Mouse (Mus musculus): ENCODE results near the gene Dusp14. TPM values are rescaled to one million over a fixed set of nuclear protein-coding genes. Genes with fewer than 3 reads are reported as not detected.

Gene Dusp14
- total RNA-seq, 2 experiments from 2014 or later, result not detected

DNA sequence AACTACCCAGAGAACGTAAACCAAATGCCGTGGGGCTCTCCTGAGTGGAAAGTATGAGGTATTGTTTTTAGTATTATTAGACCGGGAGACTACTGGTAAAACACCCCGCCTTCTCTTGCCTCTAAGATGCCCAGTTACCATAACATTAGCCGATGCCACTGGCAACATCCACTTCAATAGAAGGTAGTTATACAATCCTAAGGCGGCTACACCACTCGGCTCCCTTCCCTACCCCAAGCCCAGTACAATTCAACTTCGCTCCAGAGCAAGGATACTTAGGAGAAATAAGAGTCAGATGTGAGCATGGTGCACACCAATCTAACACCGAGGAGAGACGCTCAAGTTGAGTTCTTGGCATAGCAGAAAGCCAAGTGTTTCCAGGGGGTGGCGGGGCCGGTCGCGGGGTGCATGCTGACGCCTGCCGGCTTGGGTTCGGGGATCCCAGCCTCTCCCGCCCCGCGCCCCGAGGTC lies 1.3 kb downstream of the Dusp14 start:
- no peak; the same call in 1 of the 2 replicates for ATAC-seq (replicated peaks; ENCODE audit: poor library complexity)

DNA sequence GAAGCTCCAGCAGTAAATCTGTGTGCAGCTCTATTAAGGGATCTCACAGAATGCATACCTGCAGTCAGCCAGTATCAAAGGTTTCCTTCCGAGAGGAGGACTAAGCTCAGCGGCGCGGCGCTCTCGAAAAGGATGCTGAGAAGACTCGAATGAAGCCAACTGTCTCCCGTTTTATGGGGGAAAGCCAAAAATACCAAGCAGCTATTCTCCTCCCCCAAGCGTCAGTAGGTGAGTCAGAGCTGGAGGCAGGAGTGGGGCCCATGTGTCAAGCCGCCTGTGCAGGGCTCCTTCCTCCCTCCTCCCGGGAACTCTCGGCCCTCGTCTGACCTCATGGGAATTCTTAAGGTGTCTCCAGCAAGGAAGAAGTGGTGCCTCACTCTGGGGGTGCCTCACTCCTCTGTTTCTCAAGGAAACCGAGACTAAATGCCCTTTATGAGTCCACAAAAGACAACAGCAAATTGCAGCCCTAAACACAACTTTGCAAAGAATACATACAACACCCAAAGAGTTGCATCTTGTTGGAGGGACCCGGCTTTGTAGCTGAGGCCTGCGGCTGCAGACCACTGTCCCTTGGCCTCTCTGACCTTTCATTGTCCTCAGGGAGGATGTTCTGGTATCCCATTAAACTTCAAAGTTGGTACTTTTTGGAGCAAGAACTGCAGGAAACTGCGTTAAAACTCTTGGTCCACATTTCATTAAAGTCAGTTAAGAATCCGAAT lies 2.0 kb downstream of the Dusp14 start:
- ATAC-seq (replicated peaks; ENCODE audit: poor library complexity), result no peak

GRCm38 (mm10) chr11:84066071-84066481 lies 3.0 kb downstream of the Dusp14 start:
- peak; percentile 43; the same call in 1 of the 2 replicates for ATAC-seq (replicated peaks; ENCODE audit: poor library complexity)

GRCm38 (mm10) chr11:84063631-84064209 lies 5.3 kb downstream of the Dusp14 start:
- ATAC-seq (replicated peaks; ENCODE audit: poor library complexity), result no peak

GRCm38 (mm10) chr11:84062805-84063204 lies 6.3 kb downstream of the Dusp14 start:
- no peak for ATAC-seq (replicated peaks; ENCODE audit: poor library complexity)

DNA sequence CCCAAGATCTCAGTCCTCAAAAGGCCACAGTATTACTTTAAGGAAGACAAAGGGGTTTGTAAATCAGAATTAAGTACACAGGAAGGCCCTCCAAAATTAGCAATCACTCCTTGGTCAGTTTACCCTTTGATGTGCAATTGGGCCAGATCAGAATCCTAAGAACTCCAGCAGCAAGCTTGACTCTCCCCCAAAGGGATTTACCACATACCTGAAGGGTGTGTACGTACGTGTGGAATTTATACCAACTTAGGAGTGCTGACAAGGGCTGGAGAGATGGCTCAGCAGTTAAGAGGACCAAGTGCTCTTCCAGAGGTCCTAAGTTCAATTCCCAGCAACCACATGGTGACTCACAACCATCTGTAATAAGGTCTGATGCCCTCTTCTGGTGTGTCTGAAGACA lies 7.2 kb downstream of the Dusp14 start:
- no peak for ATAC-seq (replicated peaks; ENCODE audit: poor library complexity)

DNA sequence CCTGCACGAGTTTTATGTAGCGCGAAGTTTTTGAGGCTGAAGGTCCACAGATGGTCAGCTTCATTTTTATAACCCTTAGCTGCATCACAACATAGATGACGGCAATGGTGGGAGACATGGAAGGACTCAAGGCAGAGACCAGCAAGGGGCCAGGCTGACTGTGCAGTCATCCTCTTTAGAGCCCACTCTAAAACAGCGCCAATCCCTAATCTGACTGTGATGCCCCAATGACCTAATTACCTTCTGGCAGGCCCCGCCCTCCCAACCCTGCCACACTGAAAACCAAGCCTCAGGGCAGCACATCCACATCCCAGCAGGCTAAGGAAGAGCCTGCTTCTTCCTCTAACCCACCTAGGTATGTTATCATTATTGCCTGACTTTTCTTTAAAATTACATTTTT lies 8.4 kb downstream of the Dusp14 start:
- no peak for ATAC-seq (replicated peaks; ENCODE audit: poor library complexity)

- ATAC-seq (replicated peaks; ENCODE audit: poor library complexity), result no peak
These were observed 9.3 kb downstream of the Dusp14 start for GRCm38 (mm10) chr11:84059784-84060183.

DNA sequence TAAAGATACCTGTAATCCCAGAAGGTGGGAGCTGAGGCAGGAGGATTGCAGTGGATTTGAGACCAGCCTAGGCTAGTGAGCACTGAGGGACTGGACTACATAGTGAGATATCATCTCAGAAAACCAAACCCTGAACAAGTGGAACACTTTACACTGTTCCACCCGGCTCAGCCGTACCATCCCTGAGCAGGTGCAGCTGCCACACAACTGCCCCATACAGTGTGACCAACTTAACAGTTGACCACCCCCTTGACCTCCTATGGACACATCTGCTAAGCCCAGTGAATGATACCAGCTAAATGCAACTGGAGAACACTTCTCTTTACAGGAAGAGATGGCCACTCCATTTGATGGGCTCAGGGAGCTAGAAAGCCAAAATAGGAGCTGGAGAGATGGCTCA lies 11.6 kb downstream of the Dusp14 start:
- no peak for ATAC-seq (replicated peaks; ENCODE audit: poor library complexity)

DNA sequence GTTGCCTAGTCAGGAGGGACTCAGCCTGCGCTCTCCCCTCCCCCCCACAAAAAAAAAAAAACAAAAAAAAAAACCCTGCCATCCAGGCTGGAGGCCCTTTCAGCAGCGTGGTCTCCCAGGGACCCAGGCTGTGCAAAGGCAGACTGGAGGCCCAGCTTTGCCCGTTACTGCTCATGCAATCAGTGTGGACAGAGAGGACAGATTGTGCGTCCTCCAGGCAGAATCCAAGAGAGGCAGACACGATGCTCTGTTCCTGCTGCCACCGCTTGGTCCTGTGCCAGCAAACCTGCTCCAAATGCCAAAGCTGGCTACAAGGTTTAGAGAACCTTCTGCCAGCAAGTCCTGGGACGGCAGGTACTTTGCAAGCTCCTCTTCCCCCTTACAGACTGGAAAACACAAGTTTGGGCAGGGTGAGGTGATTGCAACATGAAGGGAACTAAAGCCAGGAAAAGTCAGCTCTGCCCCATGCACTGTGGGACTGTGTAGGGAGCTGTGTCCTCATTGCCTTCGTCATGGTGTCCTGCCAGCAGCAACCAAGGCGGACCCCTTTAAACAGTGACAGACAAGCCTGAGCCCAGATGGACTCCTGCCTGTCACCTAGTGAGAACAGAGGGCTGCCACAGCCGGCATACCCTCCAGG lies 15.4 kb downstream of the Dusp14 start:
- ATAC-seq (replicated peaks; ENCODE audit: poor library complexity), result no peak

DNA sequence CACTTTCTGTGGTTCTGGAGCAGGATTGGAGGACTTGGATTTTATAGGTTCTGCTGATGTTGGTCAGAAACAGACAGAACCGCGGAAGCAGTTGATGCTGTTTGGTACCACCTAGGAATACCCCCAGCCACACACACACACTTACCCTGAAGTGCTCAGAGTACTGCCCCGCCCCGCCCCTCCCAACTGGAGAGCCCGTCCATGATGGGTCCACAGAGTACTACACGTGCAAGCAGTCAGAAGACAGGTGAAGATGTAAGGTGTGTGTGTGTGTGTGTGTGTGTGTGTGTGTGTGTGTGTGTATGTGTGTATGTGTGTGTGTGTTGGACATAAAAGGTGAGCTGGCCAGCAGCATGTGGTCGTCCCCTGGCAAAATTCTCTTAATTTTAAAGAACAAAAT lies 16.0 kb downstream of the Dusp14 start:
- ATAC-seq (replicated peaks; ENCODE audit: poor library complexity), result no peak

DNA sequence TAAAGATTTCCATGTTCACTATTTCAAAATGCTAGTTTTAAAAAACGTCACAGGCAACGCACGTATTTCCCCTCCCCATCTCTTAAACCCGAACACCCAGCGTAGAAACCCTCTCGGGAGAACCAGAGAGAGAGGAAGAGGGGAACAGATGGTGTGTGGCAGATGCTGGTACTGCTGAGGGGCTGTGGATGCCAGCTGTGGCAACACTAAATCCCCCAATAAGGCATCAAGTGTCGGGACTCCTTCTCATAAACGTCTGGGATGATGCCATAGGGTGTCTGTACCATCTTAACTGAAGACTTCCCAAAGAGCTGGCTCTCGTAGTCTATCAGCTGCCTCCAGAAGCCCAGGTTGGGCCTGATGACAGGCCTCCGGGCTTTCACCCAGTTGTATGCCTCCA lies 20.6 kb downstream of the Dusp14 start:
- no peak for ATAC-seq (replicated peaks; ENCODE audit: poor library complexity)

- no peak for ATAC-seq (replicated peaks; ENCODE audit: poor library complexity)
These were observed 21.8 kb downstream of the Dusp14 start for GRCm38 (mm10) chr11:84047270-84047669.

DNA sequence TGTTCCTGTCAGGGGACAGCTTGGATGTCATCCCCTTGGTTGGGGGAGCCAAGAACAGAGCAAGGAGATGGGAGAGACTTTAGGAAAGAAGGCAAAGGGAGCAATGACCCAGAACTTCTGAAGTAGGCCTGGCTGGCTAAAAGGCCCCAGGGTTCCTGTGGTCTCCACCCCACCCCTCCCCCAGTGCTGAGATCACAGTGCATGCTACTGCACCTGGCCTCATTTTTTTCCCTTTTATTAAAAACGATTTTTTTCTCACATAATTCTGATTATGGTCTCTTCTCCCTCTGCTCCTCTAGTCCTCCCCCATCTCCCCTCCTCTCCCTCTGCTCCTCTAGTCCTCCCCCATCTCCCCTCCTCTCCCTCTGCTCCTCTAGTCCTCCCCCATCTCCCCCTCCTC lies 24.1 kb downstream of the Dusp14 start:
- no peak for ATAC-seq (replicated peaks; ENCODE audit: poor library complexity)

GRCm38 (mm10) chr11:84042808-84043762 lies 26.0 kb downstream of the Dusp14 start:
- ATAC-seq (replicated peaks; ENCODE audit: poor library complexity), result no peak

DNA sequence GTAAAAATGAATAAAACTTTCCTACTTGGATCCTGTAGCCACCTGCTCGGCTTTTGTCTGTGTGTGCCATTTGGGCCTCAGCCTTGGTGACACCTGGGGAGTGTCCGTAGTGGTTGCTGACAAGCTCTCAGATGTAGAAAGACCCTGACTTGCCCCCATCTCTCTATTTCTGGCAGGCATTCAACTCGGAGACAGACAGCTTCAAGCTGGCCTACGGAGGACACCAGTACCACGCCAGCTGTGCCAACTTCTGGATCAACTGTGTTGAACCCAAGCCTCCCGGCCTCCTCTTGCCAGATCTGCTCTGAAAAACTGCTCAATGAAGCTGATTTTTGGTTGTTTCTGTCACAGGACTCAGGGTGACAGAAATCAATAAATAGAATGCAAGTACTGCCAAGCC lies 28.4 kb downstream of the Dusp14 start:
- ATAC-seq (replicated peaks; ENCODE audit: poor library complexity), result no peak

DNA sequence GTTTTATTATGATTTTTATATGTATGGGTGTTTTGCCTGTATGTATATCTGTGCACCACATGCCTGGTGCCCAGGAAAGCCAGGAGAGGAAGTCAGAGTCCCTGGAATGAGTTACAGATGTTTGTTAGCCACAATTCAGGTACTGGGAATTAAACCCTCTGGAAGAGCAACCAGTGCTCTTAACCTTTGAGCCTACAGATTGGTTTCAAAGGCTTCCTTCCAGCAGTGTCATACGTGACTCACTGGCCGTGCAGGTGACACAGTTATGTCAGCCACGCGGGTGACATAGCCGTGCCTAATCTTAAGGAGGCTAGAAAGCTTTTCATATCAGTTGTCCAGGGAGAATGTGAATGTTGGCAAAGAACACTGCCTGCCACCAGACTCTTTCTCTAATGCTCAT lies 35.4 kb downstream of the Dusp14 start:
- ATAC-seq (replicated peaks; ENCODE audit: poor library complexity), result no peak

DNA sequence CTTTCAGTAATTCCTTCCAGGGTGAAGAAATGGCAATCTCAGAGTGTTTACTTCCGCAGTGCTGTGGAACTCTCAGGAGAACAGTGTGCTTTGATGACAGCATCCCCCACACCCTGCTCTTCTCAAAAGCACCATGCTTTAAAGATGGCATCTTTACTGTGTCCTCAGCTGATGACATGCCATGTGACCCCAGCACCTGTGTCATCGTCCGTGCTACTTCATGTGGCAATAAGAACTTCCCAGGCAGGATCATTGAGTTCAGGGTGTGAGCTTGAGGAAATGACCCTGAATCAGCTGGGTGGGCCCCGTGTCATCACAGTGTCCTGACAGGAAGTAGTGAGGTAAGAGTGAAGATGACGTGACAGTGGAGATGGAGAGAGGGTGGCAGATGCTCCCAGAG lies 36.5 kb downstream of the Dusp14 start:
- peak; percentile 23; the same call in 1 of the 2 replicates for ATAC-seq (replicated peaks; ENCODE audit: poor library complexity)

- peak; percentile 69 for ATAC-seq (replicated peaks; ENCODE audit: poor library complexity)
These were observed 37.1 kb downstream of the Dusp14 start for GRCm38 (mm10) chr11:84031971-84032370.

DNA sequence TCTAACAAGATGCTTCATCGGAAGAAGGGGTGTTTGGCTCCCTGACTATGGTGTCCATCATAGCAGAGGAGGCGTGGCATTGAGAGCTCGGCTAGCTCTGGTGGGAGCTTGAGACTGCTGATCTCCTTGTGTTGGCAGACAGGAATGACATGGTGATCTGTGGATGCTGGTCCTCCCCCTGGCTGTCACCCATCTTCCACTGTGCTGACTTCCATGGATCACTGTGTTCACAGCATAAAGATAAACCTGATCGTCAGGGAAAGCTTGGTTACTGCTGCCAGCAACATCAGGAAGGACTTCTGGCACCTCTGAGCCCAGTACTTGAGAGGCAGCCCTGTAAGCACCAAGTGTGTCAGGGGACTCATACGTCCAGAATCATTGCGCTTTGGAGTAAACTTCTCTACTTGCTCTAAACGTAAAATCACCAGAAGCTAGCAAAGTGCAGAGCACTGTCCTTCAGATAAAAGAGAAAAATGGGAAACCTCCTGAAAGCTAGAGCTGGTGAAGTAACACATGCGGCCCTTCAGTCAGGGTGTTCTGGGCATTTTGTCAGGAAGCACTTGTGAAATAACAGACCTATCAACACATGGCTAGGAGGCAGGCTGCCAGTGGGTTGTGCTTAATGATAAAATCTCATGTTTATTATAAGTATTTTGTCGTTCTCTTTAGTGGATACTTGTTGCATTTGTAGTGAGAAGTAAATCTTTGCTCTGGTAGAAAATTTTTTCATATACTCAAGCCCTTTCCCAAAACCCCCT lies 40.6 kb downstream of the Dusp14 start:
- no peak for ATAC-seq (replicated peaks; ENCODE audit: poor library complexity)

Measured in megakaryocyte progenitor cell, adult 5-6 weeks (primary cell).